Mouse (Mus musculus): ENCODE results near the gene Map4k1. TPM values are rescaled to one million over a fixed set of nuclear protein-coding genes. Genes with fewer than 3 reads are reported as not detected.

The Map4k1 gene
- polyA plus RNA-seq, 1 experiment, result 12.0 TPM

DNA sequence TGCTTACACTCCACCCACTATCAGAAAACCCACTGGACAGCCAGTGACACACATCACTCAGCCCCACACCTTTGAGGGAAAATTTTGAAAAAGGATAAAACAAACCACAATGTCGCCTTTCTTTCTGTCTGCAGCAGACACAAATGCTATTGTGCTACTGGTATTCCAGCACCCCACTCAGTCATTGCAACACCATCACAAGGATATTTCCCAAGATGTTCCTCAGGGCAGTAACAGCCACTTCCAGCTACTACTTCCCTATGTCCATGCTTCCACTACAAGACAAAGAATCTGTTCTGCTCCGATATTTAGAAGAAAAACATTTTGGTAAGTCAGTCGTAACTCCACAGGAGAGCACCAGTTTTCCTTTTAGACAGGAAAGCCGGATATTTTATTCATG is 27.1 kb upstream of the Map4k1 start:
- TF ChIP-seq POLR2A (IDR thresholded peaks at IDR 0.05; ENCODE audit: borderline replicate concordance, low read depth, low read length), result no peak
- TF ChIP-seq CTCF (IDR thresholded peaks at IDR 0.05; ENCODE audit: low read depth, low read length), result no peak
- H3K4me3 ChIP-seq (ENCODE audit: insufficient read depth, low read length), result no peak overlapping the region
- H3K4me1 ChIP-seq (ENCODE audit: control insufficient read depth, insufficient read depth, low read length), result peaks cover 75% of the 10 kb centered on the region
- H3K27ac ChIP-seq (ENCODE audit: insufficient read depth, low read depth, low read length), result peak overlapping the region; percentile 39

DNA sequence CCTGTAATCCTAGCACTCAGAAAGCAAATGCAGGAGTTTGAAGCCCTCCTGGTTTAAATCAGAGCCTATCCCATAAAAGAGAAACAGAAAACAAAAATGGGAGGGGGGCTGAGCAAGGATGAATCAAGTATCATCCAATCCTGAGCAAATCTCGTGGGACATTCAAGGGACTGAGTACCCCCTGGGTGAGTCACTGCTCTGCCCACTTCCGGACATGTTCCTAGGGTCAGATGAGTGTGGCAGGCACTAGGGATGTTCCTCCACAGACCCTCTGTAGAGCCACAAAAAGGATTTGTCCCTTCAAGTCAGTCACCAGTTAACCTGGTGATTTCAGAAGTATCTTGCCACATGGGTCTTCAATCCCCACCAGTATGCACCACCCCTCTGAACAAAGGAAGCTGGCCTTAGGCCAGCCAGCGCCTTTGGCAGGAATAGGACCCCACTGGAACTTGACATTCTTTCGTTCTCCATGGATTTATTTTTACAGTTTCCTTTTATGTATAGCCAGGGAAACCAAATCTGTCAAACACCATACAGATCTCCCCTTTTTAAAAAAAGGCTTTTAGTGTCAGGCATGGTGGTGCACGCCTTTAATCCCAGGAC is 26.5 kb upstream of the Map4k1 start:
- H3K27ac ChIP-seq (ENCODE audit: insufficient read depth, low read depth, low read length), result peak overlapping the region; percentile 39
- no peak overlapping the region for H3K4me3 ChIP-seq (ENCODE audit: insufficient read depth, low read length)
- H3K4me1 ChIP-seq (ENCODE audit: control insufficient read depth, insufficient read depth, low read length), result peaks cover 78% of the 10 kb centered on the region
- TF ChIP-seq POLR2A (IDR thresholded peaks at IDR 0.05; ENCODE audit: borderline replicate concordance, low read depth, low read length), result no peak
- no peak for TF ChIP-seq CTCF (IDR thresholded peaks at IDR 0.05; ENCODE audit: low read depth, low read length)

DNA sequence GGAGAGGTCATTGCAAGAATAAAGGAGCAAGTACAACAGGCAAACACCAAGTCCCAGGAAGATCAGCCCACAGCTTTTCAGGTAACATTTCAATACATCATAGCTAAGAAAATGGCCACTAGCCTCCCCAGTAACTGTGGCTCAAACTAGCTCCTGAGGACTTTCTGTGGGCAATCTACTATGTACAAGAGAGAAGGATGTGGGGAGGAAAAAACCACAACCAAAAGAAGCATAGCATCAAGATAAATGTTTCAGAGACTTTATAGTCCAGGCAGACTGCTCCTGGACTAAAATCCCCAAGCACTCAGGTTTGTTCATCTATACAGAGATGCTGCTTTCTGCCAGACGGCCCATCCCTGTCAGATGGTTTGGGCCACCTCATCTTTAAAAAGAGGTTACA is 25.6 kb upstream of the Map4k1 start:
- Histone ChIP-seq H3K4me1 (ENCODE audit: control insufficient read depth, insufficient read depth, low read length) (peaks cover 75% of the 10 kb centered on the region), H3K4me3 (ENCODE audit: insufficient read depth, low read length) (no peak overlapping the region), H3K27ac (ENCODE audit: insufficient read depth, low read depth, low read length) (no peak overlapping the region)

DNA sequence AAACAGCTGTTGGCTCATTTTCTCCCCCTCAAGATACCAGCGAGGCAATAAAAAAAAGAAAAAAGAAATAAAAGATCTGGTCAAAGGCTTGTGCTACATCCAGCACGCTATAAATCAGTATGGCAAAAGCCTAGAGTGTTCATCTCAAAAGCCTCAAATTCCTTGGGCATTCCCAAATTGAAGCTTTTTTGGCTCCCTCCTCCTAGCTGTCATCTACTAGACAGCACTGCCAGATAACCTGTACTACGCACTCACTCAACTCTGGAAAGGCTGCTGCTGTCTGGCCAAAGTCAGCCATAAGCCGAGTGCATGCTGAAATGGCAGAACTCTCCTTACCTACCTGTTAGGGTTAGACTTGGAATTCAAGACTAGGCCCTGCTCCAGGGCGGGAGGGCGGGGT is 24.6 kb upstream of the Map4k1 start:
- no peak overlapping the region for H3K27ac ChIP-seq (ENCODE audit: insufficient read depth, low read depth, low read length)

More for the DNA sequence above, 25.6 kb upstream of the Map4k1 start:
- TF ChIP-seq CTCF (IDR thresholded peaks at IDR 0.05; ENCODE audit: low read depth, low read length), result no peak
- no peak for TF ChIP-seq POLR2A (IDR thresholded peaks at IDR 0.05; ENCODE audit: borderline replicate concordance, low read depth, low read length)

DNA sequence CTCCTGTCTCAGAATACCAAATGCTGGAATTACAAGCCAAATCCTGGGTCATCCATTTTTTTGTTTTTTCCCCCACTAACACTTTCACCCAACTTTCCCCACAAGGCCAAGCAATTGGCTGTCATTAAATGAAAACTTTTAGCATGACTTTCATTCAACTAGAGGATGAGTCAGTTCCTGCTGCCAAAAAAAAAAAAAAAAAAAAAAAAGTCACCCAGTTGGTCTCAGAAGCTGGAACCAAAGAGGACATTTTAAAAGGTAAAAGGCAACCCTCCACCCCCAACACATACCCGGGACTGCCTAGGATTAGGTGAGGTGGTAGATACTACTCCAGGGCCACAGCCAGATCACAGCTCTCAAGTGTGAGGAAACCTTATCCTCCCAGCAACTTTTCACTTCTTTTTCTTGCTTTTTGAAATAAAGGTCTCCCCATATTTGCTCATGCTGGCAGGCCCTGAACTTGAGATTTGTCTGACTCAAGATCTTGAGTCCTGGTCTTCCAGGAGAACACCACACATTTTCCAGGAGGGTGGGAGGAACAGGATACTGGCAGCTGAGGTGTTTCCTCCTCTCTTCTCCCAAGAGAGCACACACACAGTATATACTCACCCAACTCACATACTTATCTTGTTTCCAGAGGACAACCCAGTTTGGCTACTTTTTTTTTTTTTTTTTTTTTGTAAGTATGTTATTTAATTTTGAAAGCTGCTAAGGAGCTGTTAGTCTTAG is 23.7 kb upstream of the Map4k1 start:
- Histone ChIP-seq H3K4me3 (ENCODE audit: insufficient read depth, low read length) (no peak overlapping the region), H3K27ac (ENCODE audit: insufficient read depth, low read depth, low read length) (peak overlapping the region; percentile 14), H3K4me1 (ENCODE audit: control insufficient read depth, insufficient read depth, low read length) (peaks cover 60% of the 10 kb centered on the region)
- TF ChIP-seq CTCF (IDR thresholded peaks at IDR 0.05; ENCODE audit: low read depth, low read length), result no peak

More for the DNA sequence above, 24.6 kb upstream of the Map4k1 start:
- Histone ChIP-seq H3K4me1 (ENCODE audit: control insufficient read depth, insufficient read depth, low read length) (peaks cover 65% of the 10 kb centered on the region), H3K4me3 (ENCODE audit: insufficient read depth, low read length) (no peak overlapping the region)
- TF ChIP-seq POLR2A (IDR thresholded peaks at IDR 0.05; ENCODE audit: borderline replicate concordance, low read depth, low read length), result no peak
- TF ChIP-seq CTCF (IDR thresholded peaks at IDR 0.05; ENCODE audit: low read depth, low read length), result no peak

DNA sequence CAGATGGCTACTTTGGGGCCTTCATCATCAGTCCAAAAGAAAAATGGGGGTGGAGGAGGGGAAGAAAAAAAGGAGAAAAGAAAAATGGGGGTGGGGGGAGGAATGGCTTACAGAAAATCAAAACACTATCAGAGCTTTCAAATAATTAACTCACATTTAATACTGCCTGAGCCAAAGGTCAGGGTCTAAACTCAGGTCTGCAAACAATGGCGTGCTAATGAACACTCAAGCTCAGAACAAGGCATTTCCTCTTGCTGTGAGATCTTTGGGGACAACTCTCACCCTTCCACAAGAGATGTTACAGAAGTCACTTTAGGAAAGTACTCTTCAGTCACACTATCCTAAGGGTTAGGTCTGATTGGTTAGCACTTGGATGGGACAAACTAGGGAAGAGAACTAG is 23.1 kb upstream of the Map4k1 start:
- H3K27ac ChIP-seq (ENCODE audit: insufficient read depth, low read depth, low read length), result no peak overlapping the region
- peaks cover 54% of the 10 kb centered on the region for H3K4me1 ChIP-seq (ENCODE audit: control insufficient read depth, insufficient read depth, low read length)
- H3K4me3 ChIP-seq (ENCODE audit: insufficient read depth, low read length), result no peak overlapping the region
- TF ChIP-seq POLR2A (IDR thresholded peaks at IDR 0.05; ENCODE audit: borderline replicate concordance, low read depth, low read length) (no peak), CTCF (IDR thresholded peaks at IDR 0.05; ENCODE audit: low read depth, low read length) (no peak)

DNA sequence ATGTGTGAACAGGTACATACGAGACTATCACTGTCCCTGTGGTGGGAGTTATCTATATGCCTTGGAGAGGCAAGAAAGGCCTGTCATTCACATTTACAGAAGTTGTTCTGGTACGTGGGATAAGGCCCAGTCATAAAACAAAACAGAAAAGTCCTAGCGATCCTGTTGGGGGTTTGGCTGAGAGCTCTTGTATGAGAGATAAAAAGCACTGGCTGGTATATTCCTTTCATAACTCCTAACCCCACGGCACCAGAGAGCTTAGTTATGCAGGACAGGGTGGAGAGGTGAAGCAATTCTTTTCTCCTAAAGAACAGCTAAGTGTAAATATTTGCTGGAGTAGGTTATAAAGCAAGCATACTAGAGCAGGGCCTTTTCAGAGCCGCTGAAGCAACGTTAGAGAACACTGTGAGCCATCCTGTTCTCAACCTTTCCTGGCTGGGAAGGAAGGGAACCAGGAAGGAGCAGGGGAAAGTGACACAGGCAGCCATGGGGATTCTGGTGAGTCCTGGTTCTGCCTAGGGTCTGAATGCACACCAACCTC is 22.3 kb upstream of the Map4k1 start:
- Histone ChIP-seq H3K4me3 (ENCODE audit: insufficient read depth, low read length) (peak overlapping the region; percentile 93; the same call in 1 of the 2 replicates), H3K27ac (ENCODE audit: insufficient read depth, low read depth, low read length) (no peak overlapping the region), H3K4me1 (ENCODE audit: control insufficient read depth, insufficient read depth, low read length) (peaks cover 48% of the 10 kb centered on the region)
- TF ChIP-seq POLR2A (IDR thresholded peaks at IDR 0.05; ENCODE audit: borderline replicate concordance, low read depth, low read length), result no peak
- TF ChIP-seq CTCF (IDR thresholded peaks at IDR 0.05; ENCODE audit: low read depth, low read length), result no peak

DNA sequence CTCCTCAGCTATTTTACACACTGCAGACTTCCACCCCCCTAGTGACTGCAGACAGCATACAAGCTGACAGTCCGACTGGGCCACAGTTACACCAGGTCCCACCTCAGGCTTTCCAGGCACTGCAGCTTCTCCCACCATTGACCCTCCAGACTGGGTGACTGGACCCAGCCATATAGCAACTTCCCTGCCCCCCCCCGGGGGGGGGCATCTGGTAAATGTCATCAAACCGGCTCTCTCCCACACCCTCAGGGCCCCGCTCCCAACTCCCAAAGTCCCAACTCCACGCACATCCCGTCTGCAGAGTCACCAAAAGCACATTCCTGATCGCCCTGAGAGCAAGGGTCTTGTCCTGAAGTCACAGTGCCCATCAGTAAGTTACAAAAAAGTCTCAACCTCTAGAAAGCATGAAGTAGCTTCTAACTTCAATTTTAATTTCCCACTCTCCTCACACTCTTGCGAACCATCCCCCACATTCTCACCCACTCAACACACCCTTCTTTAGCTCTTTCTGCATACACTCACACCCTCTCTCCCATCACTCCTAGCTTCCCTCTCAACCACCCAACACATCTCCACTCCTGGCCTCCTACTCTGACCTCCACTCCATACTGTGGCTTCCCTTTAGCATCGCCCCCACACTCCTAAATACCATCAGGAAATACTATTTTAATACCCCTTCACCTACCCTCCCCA is 21.4 kb upstream of the Map4k1 start:
- Histone ChIP-seq H3K4me1 (ENCODE audit: control insufficient read depth, insufficient read depth, low read length) (peaks cover 40% of the 10 kb centered on the region), H3K27ac (ENCODE audit: insufficient read depth, low read depth, low read length) (no peak overlapping the region), H3K4me3 (ENCODE audit: insufficient read depth, low read length) (peak overlapping the region; percentile 93)
- TF ChIP-seq POLR2A (IDR thresholded peaks at IDR 0.05; ENCODE audit: borderline replicate concordance, low read depth, low read length) (no peak), CTCF (IDR thresholded peaks at IDR 0.05; ENCODE audit: low read depth, low read length) (no peak)

DNA sequence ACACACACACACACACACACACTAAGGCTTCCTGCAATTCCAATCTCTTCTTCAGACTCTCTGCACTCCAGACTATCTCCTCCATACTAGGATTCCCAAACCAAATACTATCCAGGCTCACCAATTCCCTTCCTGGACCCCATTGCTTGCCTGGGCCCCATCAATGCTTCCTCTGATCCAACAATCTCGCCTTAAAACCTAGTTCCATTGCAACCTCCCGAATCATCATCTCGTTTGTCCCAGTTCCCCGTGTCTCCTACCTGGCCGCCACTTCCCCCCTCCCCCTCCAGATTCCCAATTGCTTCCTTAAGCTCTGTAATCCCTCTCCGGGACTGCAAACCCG is 20.3 kb upstream of the Map4k1 start:
- Histone ChIP-seq H3K27ac (ENCODE audit: insufficient read depth, low read depth, low read length) (peak overlapping the region; percentile 30; the same call in 1 of the 2 replicates), H3K4me3 (ENCODE audit: insufficient read depth, low read length) (peak overlapping the region; percentile 93), H3K4me1 (ENCODE audit: control insufficient read depth, insufficient read depth, low read length) (peaks cover 37% of the 10 kb centered on the region)
- TF ChIP-seq POLR2A (IDR thresholded peaks at IDR 0.05; ENCODE audit: borderline replicate concordance, low read depth, low read length) (no peak), CTCF (IDR thresholded peaks at IDR 0.05; ENCODE audit: low read depth, low read length) (no peak)
